Comparison of ENCODE assay signal across 32 mouse cellular contexts in the genomic region with DNA sequence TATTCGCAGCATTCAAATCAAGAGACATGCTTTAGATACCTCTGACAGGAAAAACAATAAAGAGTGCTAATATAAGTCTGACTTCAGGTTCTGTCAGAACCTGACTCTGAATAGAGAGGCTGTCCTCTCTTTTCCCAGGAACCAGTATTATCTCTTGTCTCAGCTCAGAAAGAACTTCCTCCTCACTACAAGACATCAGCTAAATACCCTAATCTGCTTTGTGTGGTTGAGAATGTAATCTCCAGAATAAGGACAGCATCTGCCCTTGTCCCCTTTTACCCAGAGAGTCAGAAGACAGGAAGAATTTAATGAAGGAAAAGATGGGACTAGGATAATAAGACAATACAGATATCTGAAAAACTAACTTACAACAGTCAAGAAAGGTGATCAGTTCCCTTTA. TPM values are rescaled to one million over a fixed set of nuclear protein-coding genes. Genes with fewer than 3 reads are reported as not detected.
DNase-seq lines count a peak whose midpoint lies in the region; ATAC-seq and TF ChIP-seq lines count a peak whose summit lies in the region.
"Had no signal": no experiment of that assay in that cellular context is flagged by ENCODE, and none has a peak within 500 bp of the region (broad histone marks: within the 10 kb centered on the region; RNA-seq: fewer than 3 reads in every experiment).

No protein-coding gene starts in this region.

- no peak for TF ChIP-seq RAD21 in MEL (IDR thresholded peaks at IDR 0.05; ENCODE audit: low read depth, low read length)

- no peaks in the 10 kb centered on the region for H3K9me3 ChIP-seq in liver, embryonic 13.5 days (replicated peaks)
- no peaks in the 10 kb centered on the region for H3K9me3 ChIP-seq in liver, postnatal 0 days (ENCODE audit: low read length)
- H3K9me3 ChIP-seq in MEL (replicated peaks; ENCODE audit: insufficient read depth, low read length): no peaks in the 10 kb centered on the region
- no peaks in the 10 kb centered on the region for H3K9me3 ChIP-seq in forebrain, embryonic 14.5 days (replicated peaks; ENCODE audit: control insufficient read depth, low read length)
- H3K9me3 ChIP-seq: embryonic facial prominence, embryonic 10.5 days; embryonic facial prominence, embryonic 13.5 days; forebrain, embryonic 13.5 days; heart, embryonic 10.5 days; heart, embryonic 13.5 days had no signal

- ATAC-seq in liver, embryonic 13.5 days (ENCODE audit: low read depth): peak; percentile 34
- no peak for ATAC-seq in liver, postnatal 0 days
- peak; percentile 45; the same call in 1 of the 2 replicates for ATAC-seq in common myeloid progenitor, adult 5-6 weeks (replicated peaks; ENCODE audit: low read depth, poor library complexity, severe bottlenecking)
- ATAC-seq in forebrain, embryonic 14.5 days: no peak
- ATAC-seq: CD4-positive, CD25-positive, alpha-beta regulatory T cell, adult 4 months; forebrain, embryonic 13.5 days; forebrain, postnatal 0 days had no signal

- H3K9ac ChIP-seq in liver, embryonic 13.5 days: no peak overlapping the region
- no peak overlapping the region for H3K9ac ChIP-seq in liver, postnatal 0 days (replicated peaks)
- no peak overlapping the region for H3K9ac ChIP-seq in MEL (ENCODE audit: control insufficient read depth, low read depth, low read length, poor library complexity, severe bottlenecking)
- H3K9ac ChIP-seq in forebrain, embryonic 14.5 days (ENCODE audit: low read length): no peak overlapping the region
- H3K9ac ChIP-seq: embryonic facial prominence, embryonic 13.5 days; forebrain, postnatal 0 days; heart, embryonic 13.5 days; hindbrain, embryonic 14.5 days had no signal

- peaks cover 39% of the 10 kb centered on the region for H3K4me1 ChIP-seq in liver, embryonic 13.5 days (replicated peaks)
- H3K4me1 ChIP-seq in liver, postnatal 0 days (ENCODE audit: insufficient read depth): peaks cover 12% of the 10 kb centered on the region
- peaks cover 13 to 19% of the 10 kb centered on the region in 2 experiments for H3K4me1 ChIP-seq in MEL (ENCODE audit: control insufficient read depth in 1 of 2, insufficient read depth in 2 of 2, low read length in 2 of 2)
- H3K4me1 ChIP-seq in forebrain, embryonic 14.5 days (ENCODE audit: control insufficient read depth, insufficient read depth, low read length): peaks cover 9% of the 10 kb centered on the region
- H3K4me1 ChIP-seq: heart, embryonic 10.5 days had no signal

- no peak for DNase-seq in liver, embryonic 13.5 days
- no peak for DNase-seq in liver, postnatal 0 days
- peak; percentile 73 for DNase-seq in MEL (ENCODE audit: low read depth, low spot score)
- peak; percentile 50 for DNase-seq in retina, postnatal 1 day
- DNase-seq in layer of hippocampus, postnatal 36 days: no peak
- no peak for DNase-seq in cerebellum, adult 8-10 months
- DNase-seq in forebrain, embryonic 14.5 days (ENCODE audit: low spot score): no peak
- DNase-seq: adrenal gland, adult 2 months; adrenal gland, postnatal 14 days; cerebellum, adult 11-12 months; cerebellum, adult 9-10 months; cerebellum, postnatal 14 days; forebrain, postnatal 0 days; gastrocnemius, adult 2 months; gastrocnemius, postnatal 14 days; heart, adult 2 months; heart, postnatal 14 days; heart, postnatal 4 days had no signal

- H3K27me3 ChIP-seq in liver, embryonic 13.5 days: no peaks in the 10 kb centered on the region
- H3K27me3 ChIP-seq in liver, postnatal 0 days (ENCODE audit: insufficient read depth, low read length): no peaks in the 10 kb centered on the region
- H3K27me3 ChIP-seq in MEL (ENCODE audit: control insufficient read depth in 1 of 2, insufficient read depth in 2 of 2, low read length in 2 of 2): no peaks in the 10 kb centered on the region
- H3K27me3 ChIP-seq in forebrain, embryonic 14.5 days (replicated peaks; ENCODE audit: control insufficient read depth, insufficient read depth, low read length): no peaks in the 10 kb centered on the region
- H3K27me3 ChIP-seq: embryonic facial prominence, embryonic 13.5 days; forebrain, embryonic 13.5 days; heart, embryonic 13.5 days had no signal

- TF ChIP-seq CTCF in liver, postnatal 0 days (IDR thresholded peaks at IDR 0.05; ENCODE audit: low read depth): no peak
- TF ChIP-seq CTCF in MEL (IDR thresholded peaks at IDR 0.05 in 2 of 3, conservative IDR thresholded peaks at IDR 0.05 in 1 of 3; ENCODE audit: control insufficient read depth in 1 of 3, insufficient read depth in 1 of 3, low read depth in 2 of 3, low read length in 3 of 3, poor library complexity in 1 of 3, severe bottlenecking in 1 of 3): no peak

- peaks cover 84% of the 10 kb centered on the region for H3K36me3 ChIP-seq in liver, embryonic 13.5 days
- H3K36me3 ChIP-seq in liver, postnatal 0 days (replicated peaks; ENCODE audit: insufficient read depth, low read length): peaks cover 58% of the 10 kb centered on the region
- peaks cover 2 to 42% of the 10 kb centered on the region in 2 experiments; a peak in 3 of 4 replicates for H3K36me3 ChIP-seq in MEL (ENCODE audit: control insufficient read depth in 1 of 2, insufficient read depth in 2 of 2, low read length in 2 of 2)
- peaks cover 32% of the 10 kb centered on the region for H3K36me3 ChIP-seq in forebrain, embryonic 14.5 days (ENCODE audit: control insufficient read depth, insufficient read depth, low read length)

- H3K27ac ChIP-seq in liver, embryonic 13.5 days: no peak overlapping the region; the same call in 1 of the 2 replicates
- H3K27ac ChIP-seq in liver, postnatal 0 days (ENCODE audit: low read depth): no peak overlapping the region
- peak overlapping the region; percentile 51; the same call in 1 of the 2 replicates for H3K27ac ChIP-seq in MEL (ENCODE audit: control insufficient read depth, low read depth, low read length)
- H3K27ac ChIP-seq in forebrain, embryonic 14.5 days (ENCODE audit: low read depth, low read length): no peak overlapping the region
- H3K27ac ChIP-seq: embryonic facial prominence, embryonic 10.5 days; embryonic facial prominence, embryonic 13.5 days; forebrain, embryonic 13.5 days; gastrocnemius, adult 2 months; heart, embryonic 10.5 days; heart, embryonic 13.5 days; hindbrain, embryonic 14.5 days had no signal

- 56% methylated on average over 1 of the region's 1 CpGs for WGBS in liver, embryonic 13.5 days (ENCODE audit: insufficient replicate concordance)
- 82% methylated on average over 1 of the region's 1 CpGs for WGBS in liver, postnatal 0 days (ENCODE audit: insufficient replicate concordance)
- 93% methylated on average over 1 of the region's 1 CpGs for WGBS in forebrain, embryonic 14.5 days

- H3K4me3 ChIP-seq in liver, embryonic 13.5 days (replicated peaks): no peak overlapping the region
- H3K4me3 ChIP-seq in liver, postnatal 0 days (ENCODE audit: low read depth, low read length): no peak overlapping the region
- H3K4me3 ChIP-seq in MEL (ENCODE audit: control insufficient read depth in 1 of 2, insufficient read depth in 1 of 2, low read depth in 2 of 2, low read length in 2 of 2): no peak overlapping the region
- no peak overlapping the region for H3K4me3 ChIP-seq in forebrain, embryonic 14.5 days (ENCODE audit: low read depth, low read length)
- H3K4me3 ChIP-seq: embryonic facial prominence, embryonic 10.5 days; embryonic facial prominence, embryonic 13.5 days; erythroblast, embryonic 14.5 days; forebrain, embryonic 13.5 days; gastrocnemius, adult 2 months; heart, adult 2 months; heart, embryonic 10.5 days; heart, embryonic 13.5 days had no signal

- peaks cover 23% of the 10 kb centered on the region for H3K79me2 ChIP-seq in MEL (ENCODE audit: control insufficient read depth, insufficient read depth, low read length, poor library complexity)

- no peak for TF ChIP-seq EP300 in liver, postnatal 0 days (IDR thresholded peaks at IDR 0.05; ENCODE audit: low read depth)
- peak; percentile 85 to 88 for TF ChIP-seq EP300 in MEL (IDR thresholded peaks at IDR 0.05; ENCODE audit: low read depth in 1 of 2, low read length in 2 of 2)

- H3K4me2 ChIP-seq in liver, embryonic 13.5 days: no peak overlapping the region
- H3K4me2 ChIP-seq in liver, postnatal 0 days (ENCODE audit: low read depth, low read length): no peak overlapping the region
- H3K4me2 ChIP-seq in forebrain, embryonic 14.5 days (ENCODE audit: low read length): no peak overlapping the region
- H3K4me2 ChIP-seq: embryonic facial prominence, embryonic 13.5 days; forebrain, embryonic 13.5 days; heart, embryonic 13.5 days; hindbrain, embryonic 14.5 days had no signal

- TF ChIP-seq POLR2A in MEL (IDR thresholded peaks at IDR 0.05; ENCODE audit: control insufficient read depth in 1 of 2, insufficient read depth in 1 of 2, low read depth in 1 of 2, low read length in 2 of 2, poor library complexity in 1 of 2): no peak

RNA-seq across cellular contexts. Expression of gene Zdhhc5, which starts 11.5 kb away (rescaled TPM):
- 15.8 and 22.4 TPM in 2 replicates for polyA plus RNA-seq in liver, embryonic 13.5 days (2015; fragmentation: Nextera tagmentation; extraction: Ambion mirVana)
- polyA plus RNA-seq in liver, postnatal 0 days (2015; fragmentation: Nextera tagmentation; extraction: Ambion mirVana): 11.3 and 13.4 TPM in 2 replicates
- 26.4 and 29.3 TPM in 2 replicates for total RNA-seq in MEL (2012; rRNA removed)
- polyA plus RNA-seq in MEL (2012; ENCODE audit: insufficient read depth in 1 of 2, insufficient read length in 2 of 2, low read depth in 1 of 2, low replicate concordance in 2 of 2, missing spikeins in 1 of 2): 10 to 100 TPM in 1 of 2 experiments, not detected in 1; 42.9 TPM
- total RNA-seq in common myeloid progenitor, adult 5-6 weeks (2017): 28.9 and 37.0 TPM in 2 replicates
- 10 to 100 TPM; 37.1 to 38.9 TPM for total RNA-seq in layer of hippocampus, postnatal 36 days (2021)
- 16.5 and 23.6 TPM in 2 replicates for polyA plus RNA-seq in forebrain, embryonic 14.5 days (2014; fragmentation: Nextera tagmentation; extraction: Ambion mirVana)

RNA-seq across cellular contexts. Expression of gene Clp1, which starts 23.7 kb away (rescaled TPM):
- 60.3 and 69.1 TPM in 2 replicates for polyA plus RNA-seq in liver, embryonic 13.5 days (2015; fragmentation: Nextera tagmentation; extraction: Ambion mirVana)
- polyA plus RNA-seq in liver, postnatal 0 days (2015; fragmentation: Nextera tagmentation; extraction: Ambion mirVana): 31.7 and 32.1 TPM in 2 replicates
- 27.1 and 29.1 TPM in 2 replicates for total RNA-seq in MEL (2012; rRNA removed)
- polyA plus RNA-seq in MEL (2012; ENCODE audit: insufficient read depth in 1 of 2, insufficient read length in 2 of 2, low read depth in 1 of 2, low replicate concordance in 2 of 2, missing spikeins in 1 of 2): 10 to 100 TPM in 1 of 2 experiments, not detected in 1; 29.8 TPM
- total RNA-seq in common myeloid progenitor, adult 5-6 weeks (2017): 32.5 and 33.7 TPM in 2 replicates
- total RNA-seq in layer of hippocampus, postnatal 36 days (2021): 1 to 10 TPM; 8.7 to 10.0 TPM
- polyA plus RNA-seq in forebrain, embryonic 14.5 days (2014; fragmentation: Nextera tagmentation; extraction: Ambion mirVana): 28.7 and 32.3 TPM in 2 replicates

RNA-seq across cellular contexts. Expression of gene Tmx2, which starts 24.6 kb away (rescaled TPM):
- 77.9 and 83.4 TPM in 2 replicates for polyA plus RNA-seq in liver, embryonic 13.5 days (2015; fragmentation: Nextera tagmentation; extraction: Ambion mirVana)
- 55.9 and 60.6 TPM in 2 replicates for polyA plus RNA-seq in liver, postnatal 0 days (2015; fragmentation: Nextera tagmentation; extraction: Ambion mirVana)
- total RNA-seq in MEL (2012; rRNA removed): 54.2 and 66.8 TPM in 2 replicates
- 10 to 100 TPM in 1 of 2 experiments, not detected in 1; 64.6 TPM for polyA plus RNA-seq in MEL (2012; ENCODE audit: insufficient read depth in 1 of 2, insufficient read length in 2 of 2, low read depth in 1 of 2, low replicate concordance in 2 of 2, missing spikeins in 1 of 2)
- 44.1 and 55.1 TPM in 2 replicates for total RNA-seq in common myeloid progenitor, adult 5-6 weeks (2017)
- total RNA-seq in layer of hippocampus, postnatal 36 days (2021): 100 to 1,000 TPM; 225 to 252 TPM
- 223 and 231 TPM in 2 replicates for polyA plus RNA-seq in forebrain, embryonic 14.5 days (2014; fragmentation: Nextera tagmentation; extraction: Ambion mirVana)

RNA-seq across cellular contexts. Expression of gene Med19, which starts 25.3 kb away (rescaled TPM):
- polyA plus RNA-seq in liver, embryonic 13.5 days (2015; fragmentation: Nextera tagmentation; extraction: Ambion mirVana): 22.8 and 26.2 TPM in 2 replicates
- polyA plus RNA-seq in liver, postnatal 0 days (2015; fragmentation: Nextera tagmentation; extraction: Ambion mirVana): 12.7 and 13.2 TPM in 2 replicates
- total RNA-seq in MEL (2012; rRNA removed): 13.9 and 18.8 TPM in 2 replicates
- 10 to 100 TPM in 1 of 2 experiments, not detected in 1; 26.0 TPM for polyA plus RNA-seq in MEL (2012; ENCODE audit: insufficient read depth in 1 of 2, insufficient read length in 2 of 2, low read depth in 1 of 2, low replicate concordance in 2 of 2, missing spikeins in 1 of 2)
- 33.2 and 39.2 TPM in 2 replicates for total RNA-seq in common myeloid progenitor, adult 5-6 weeks (2017)
- total RNA-seq in layer of hippocampus, postnatal 36 days (2021): 10 to 100 TPM; 29.5 to 32.2 TPM
- polyA plus RNA-seq in forebrain, embryonic 14.5 days (2014; fragmentation: Nextera tagmentation; extraction: Ambion mirVana): 55.3 and 59.8 TPM in 2 replicates

RNA-seq across cellular contexts. Expression of gene Gm28635, which starts 25.7 kb away (rescaled TPM):
- not detected in 2 replicates for polyA plus RNA-seq in liver, embryonic 13.5 days (2015; fragmentation: Nextera tagmentation; extraction: Ambion mirVana)
- polyA plus RNA-seq in liver, postnatal 0 days (2015; fragmentation: Nextera tagmentation; extraction: Ambion mirVana): not detected in 2 replicates
- total RNA-seq in MEL (2012; rRNA removed): 0.19 TPM in 1 of 2 replicates, not detected in the other
- not detected for polyA plus RNA-seq in MEL (2012; ENCODE audit: insufficient read depth in 1 of 2, insufficient read length in 2 of 2, low read depth in 1 of 2, low replicate concordance in 2 of 2, missing spikeins in 1 of 2)
- 6.6 TPM in 1 of 2 replicates, not detected in the other for total RNA-seq in common myeloid progenitor, adult 5-6 weeks (2017)
- total RNA-seq in layer of hippocampus, postnatal 36 days (2021): 1 to 10 TPM; 3.8 to 3.9 TPM
- not detected in 2 replicates for polyA plus RNA-seq in forebrain, embryonic 14.5 days (2014; fragmentation: Nextera tagmentation; extraction: Ambion mirVana)
- total RNA-seq: adrenal gland, adult 2 months; adrenal gland, postnatal 14 days; forebrain, postnatal 0 days; gastrocnemius, postnatal 14 days had no signal
- polyA plus RNA-seq: adrenal gland, adult 2 months; C2C12; CD4-positive, CD25-positive, alpha-beta regulatory T cell, adult 4 months; embryonic facial prominence, embryonic 10.5 days; embryonic facial prominence, embryonic 13.5 days; erythroblast, embryonic 14.5 days; forebrain, embryonic 13.5 days; forebrain, postnatal 0 days; frontal cortex, adult 2 months; heart, adult 2 months; heart, embryonic 10.5 days; heart, embryonic 13.5 days; heart, embryonic 16.5 days; hindbrain, embryonic 11.5 days; hindbrain, embryonic 14.5 days; intestine, embryonic 14.5 days had no signal

Comparison
In these comparisons a context has a peak if more than half of its experiments do, and no peak if none do; other contexts are left out.
1. ATAC-seq: peak in liver, embryonic 13.5 days (single experiment) and common myeloid progenitor, adult 5-6 weeks (single experiment); none in liver, postnatal 0 days (single experiment) and forebrain, embryonic 14.5 days (single experiment).
2. DNase-seq: peak in MEL (single experiment) and retina, postnatal 1 day (single experiment); none in liver, embryonic 13.5 days (single experiment), liver, postnatal 0 days (single experiment), layer of hippocampus, postnatal 36 days (0 of 2), cerebellum, adult 8-10 months (single experiment) and forebrain, embryonic 14.5 days (single experiment).